Mouse (Mus musculus) heart, embryonic 10.5 days (tissue): Measurements from ENCODE around the gene Plvap. TPM values are rescaled to one million over a fixed set of nuclear protein-coding genes. Genes with fewer than 3 reads are reported as not detected.

Experiments used
- DNase-seq: peaks from one replicate; pipeline ENCODE4 v3.0.0-alpha.2; 2017; ENCODE audit warnings: low spot score
- H3K27ac ChIP-seq: fragments of 300-500 bp; sonication (generic); 2 replicates; pipeline ENCODE4 v1.5.1; 2016; ENCODE audit warnings: mild to moderate bottlenecking
- H3K27me3 ChIP-seq: fragments of 300-500 bp; sonication (generic); 2 replicates; pipeline ENCODE4 v1.6.1; 2016; ENCODE audit warnings: mild to moderate bottlenecking; ENCODE audit not compliant: poor library complexity, insufficient read depth, severe bottlenecking
- H3K36me3 ChIP-seq: fragments of 300-500 bp; sonication (generic); 2 replicates; pipeline ENCODE4 v1.6.1; 2016; ENCODE audit warnings: mild to moderate bottlenecking, moderate library complexity
- H3K4me1 ChIP-seq: fragments of 300-500 bp; sonication (generic); 2 replicates; pipeline ENCODE4 v1.6.1; 2016; ENCODE audit warnings: mild to moderate bottlenecking
- H3K4me3 ChIP-seq: fragments of 300-500 bp; sonication (generic); 2 replicates; pipeline ENCODE4 v1.5.1; 2016; ENCODE audit warnings: mild to moderate bottlenecking, moderate library complexity
- H3K9me3 ChIP-seq: fragments of 300-500 bp; sonication (generic); 2 replicates; pipeline ENCODE4 v1.6.1; 2016; ENCODE audit warnings: mild to moderate bottlenecking, moderate library complexity
- WGBS: fragments of 180-500 bp; shearing (Covaris S2); methylation state at CpG from one replicate; pipeline ENCODE4 v1.1.7; 2016; 5-methylcytosine and 5-hydroxymethylcytosine counted together
- polyA plus RNA-seq: library from polyadenylated mRNA; unstranded; fragments of >200 nt; fragmentation: Nextera tagmentation; extraction: Ambion mirVana; gene quantifications from 2 replicates; pipeline ENCODE4 v1.2.1, GENCODE M21; 2016

The Plvap gene
- polyA plus RNA-seq: 174 and 198 TPM in 2 replicates

- no peaks in the 10 kb centered on the region for H3K36me3 ChIP-seq
- H3K27ac ChIP-seq: peak within 1 kb of the TSS; percentile 74
- peaks cover 53% of the 10 kb centered on the region for H3K27me3 ChIP-seq
- H3K4me3 ChIP-seq: peak within 1 kb of the TSS; percentile 53
- peaks cover 31% of the 10 kb centered on the region for H3K4me1 ChIP-seq
- peak; percentile 83 for DNase-seq
- WGBS: 21% methylated on average over 14 of the region's 14 CpGs
- no peaks in the 10 kb centered on the region for H3K9me3 ChIP-seq
These were observed at the start of gene Plvap for GRCm38 (mm10) chr8:71511644-71512043. Gene Plvap, minus strand, starts transcription at chr8:71511752.

GRCm38 (mm10) chr8:71560765-71561164, 49.2 kb upstream of the Plvap start:
- no peak overlapping the region for H3K4me3 ChIP-seq
- peaks cover 97% of the 10 kb centered on the region for H3K27me3 ChIP-seq
- H3K36me3 ChIP-seq: no peaks in the 10 kb centered on the region
- H3K4me1 ChIP-seq: peaks cover 19% of the 10 kb centered on the region
- no peak overlapping the region for H3K27ac ChIP-seq
- DNase-seq: no peak
- WGBS: 82% methylated on average over 5 of the region's 5 CpGs
- 0 out of 2 replicates have a peak, but pooled peaks cover 4% of the 10 kb centered on the region for H3K9me3 ChIP-seq

GRCm38 (mm10) chr8:71560071-71560470, 48.5 kb upstream of the Plvap start:
- Histone ChIP-seq H3K36me3 (no peaks in the 10 kb centered on the region), H3K9me3 (0 out of 2 replicates have a peak, but pooled peaks cover 4% of the 10 kb centered on the region), H3K4me1 (peaks cover 19% of the 10 kb centered on the region), H3K4me3 (no peak overlapping the region), H3K27me3 (peaks cover 98% of the 10 kb centered on the region), H3K27ac (no peak overlapping the region)
- no peak for DNase-seq
- WGBS: 66% methylated on average over 3 of the region's 3 CpGs

- Histone ChIP-seq H3K4me3 (peak overlapping the region; percentile 59), H3K9me3 (0 out of 2 replicates have a peak, but pooled peaks cover 2% of the 10 kb centered on the region), H3K36me3 (no peaks in the 10 kb centered on the region), H3K4me1 (peaks cover 23% of the 10 kb centered on the region), H3K27ac (peak overlapping the region; percentile 42; the same call in 1 of the 2 replicates), H3K27me3 (peaks cover 89% of the 10 kb centered on the region)
- peak; percentile 93 for DNase-seq
- WGBS: 2% methylated on average over 24 of the region's 24 CpGs
These were observed 47.6 kb upstream of the Plvap start for GRCm38 (mm10) chr8:71558958-71559690.

GRCm38 (mm10) chr8:71558071-71558957, 46.8 kb upstream of the Plvap start, which contains the start of gene Tmem221:
Gene Tmem221, minus strand, starts transcription at chr8:71558871.
- H3K27me3 ChIP-seq: peaks cover 81% of the 10 kb centered on the region
- peak within 1 kb of the TSS; percentile 42; the same call in 1 of the 2 replicates for H3K27ac ChIP-seq
- DNase-seq: no peak

GRCm38 (mm10) chr8:71554644-71555043, 43.1 kb upstream of the Plvap start:
- no peaks in the 10 kb centered on the region for H3K9me3 ChIP-seq
- no peaks in the 10 kb centered on the region for H3K36me3 ChIP-seq
- no peak for DNase-seq
- peaks cover 44% of the 10 kb centered on the region for H3K27me3 ChIP-seq
- peaks cover 32% of the 10 kb centered on the region for H3K4me1 ChIP-seq
- no peak overlapping the region for H3K27ac ChIP-seq
- H3K4me3 ChIP-seq: no peak overlapping the region
- 81% methylated on average over 2 of the region's 2 CpGs for WGBS

More at GRCm38 (mm10) chr8:71558071-71558957, 46.8 kb upstream of the Plvap start, which contains the start of gene Tmem221:
- Histone ChIP-seq H3K4me3 (peak within 1 kb of the TSS; percentile 59), H3K9me3 (no peaks in the 10 kb centered on the region), H3K4me1 (peaks cover 29% of the 10 kb centered on the region), H3K36me3 (no peaks in the 10 kb centered on the region)
- 4% methylated on average over 70 of the region's 70 CpGs for WGBS

- Histone ChIP-seq H3K4me1 (peaks cover 29% of the 10 kb centered on the region), H3K27me3 (peaks cover 38% of the 10 kb centered on the region), H3K9me3 (no peaks in the 10 kb centered on the region), H3K4me3 (no peak overlapping the region), H3K27ac (0 out of 2 replicates have a peak overlapping the region, but pooled peaks have one; percentile 30), H3K36me3 (no peaks in the 10 kb centered on the region)
- WGBS: 74% methylated on average over 6 of the region's 6 CpGs
- DNase-seq: no peak
These were observed 42.4 kb upstream of the Plvap start for GRCm38 (mm10) chr8:71554001-71554400.

GRCm38 (mm10) chr8:71552770-71553169, 41.2 kb upstream of the Plvap start:
- 56% methylated on average over 6 of the region's 6 CpGs for WGBS
- Histone ChIP-seq H3K4me1 (peaks cover 20% of the 10 kb centered on the region), H3K9me3 (no peaks in the 10 kb centered on the region), H3K4me3 (no peak overlapping the region), H3K27me3 (peaks cover 25% of the 10 kb centered on the region), H3K27ac (no peak overlapping the region), H3K36me3 (peaks cover 10% of the 10 kb centered on the region)
- no peak for DNase-seq

- 63% methylated on average over 7 of the region's 7 CpGs for WGBS
- Histone ChIP-seq H3K36me3 (peaks cover 29% of the 10 kb centered on the region), H3K4me3 (no peak overlapping the region), H3K27ac (no peak overlapping the region), H3K4me1 (peaks cover 20% of the 10 kb centered on the region), H3K9me3 (no peaks in the 10 kb centered on the region), H3K27me3 (peaks cover 5% of the 10 kb centered on the region)
- no peak for DNase-seq
These were observed 39.2 kb upstream of the Plvap start for GRCm38 (mm10) chr8:71550754-71551153.

- H3K4me3 ChIP-seq: no peak overlapping the region
- no peak for DNase-seq
- 86% methylated on average over 7 of the region's 7 CpGs for WGBS
These were observed 36.0 kb upstream of the Plvap start for GRCm38 (mm10) chr8:71547590-71547989.

GRCm38 (mm10) chr8:71545053-71545452, 33.5 kb upstream of the Plvap start:
- 87% methylated on average over 11 of the region's 11 CpGs for WGBS
- Histone ChIP-seq H3K27ac (no peak overlapping the region), H3K9me3 (no peaks in the 10 kb centered on the region), H3K27me3 (no peaks in the 10 kb centered on the region), H3K4me1 (peaks cover 10% of the 10 kb centered on the region), H3K4me3 (no peak overlapping the region), H3K36me3 (peaks cover 37% of the 10 kb centered on the region)
- DNase-seq: no peak

More at GRCm38 (mm10) chr8:71547590-71547989, 36.0 kb upstream of the Plvap start:
- Histone ChIP-seq H3K36me3 (peaks cover 37% of the 10 kb centered on the region), H3K27ac (no peak overlapping the region), H3K9me3 (no peaks in the 10 kb centered on the region), H3K27me3 (no peaks in the 10 kb centered on the region), H3K4me1 (peaks cover 15% of the 10 kb centered on the region)

GRCm38 (mm10) chr8:71543755-71544154, 32.2 kb upstream of the Plvap start:
- H3K4me1 ChIP-seq: peaks cover 10% of the 10 kb centered on the region
- no peak for DNase-seq
- no peaks in the 10 kb centered on the region for H3K9me3 ChIP-seq
- peaks cover 35% of the 10 kb centered on the region for H3K36me3 ChIP-seq
- 85% methylated on average over 9 of the region's 9 CpGs for WGBS
- no peaks in the 10 kb centered on the region for H3K27me3 ChIP-seq
- peak overlapping the region; percentile 92 for H3K4me3 ChIP-seq
- no peak overlapping the region for H3K27ac ChIP-seq
